Mouse (Mus musculus) intestine, embryonic 14.5 days (tissue): ENCODE measurements at regions not wholly inside any gene's neighbourhood (a gene's known extent, or its start where the extent isn't known, plus 50 kb on each side); places are given as distances from the start of the nearest gene placed in this dataset.

ENCODE experiments used
- ATAC-seq: fragments of 200-750 bp; cut with Nextera tagmentation; replicated peaks from 2 replicates; pipeline ENCODE4 v1.8.0; 2017; ENCODE audit warnings: low read depth, moderate number of reproducible peaks, moderate TSS enrichment, moderate library complexity; ENCODE audit not compliant: low FRiP score, low TSS enrichment
- DNase-seq: peaks from one replicate; pipeline ENCODE4 v3.0.0-alpha.2; 2018; ENCODE audit warnings: low spot score
- H3K27ac ChIP-seq: fragments of 300-500 bp; sonication (generic); 2 replicates; pipeline ENCODE4 v1.5.1; 2014; ENCODE audit warnings: low read depth, mild to moderate bottlenecking, control low read depth
- H3K27me3 ChIP-seq: fragments of 300-500 bp; sonication (generic); replicated peaks from 2 replicates; pipeline ENCODE4 v1.6.1; 2014; ENCODE audit warnings: low read length, control low read depth; ENCODE audit not compliant: control insufficient read depth, insufficient read depth
- H3K36me3 ChIP-seq: fragments of 300-500 bp; sonication (generic); 2 replicates; pipeline ENCODE4 v1.6.1; 2014; ENCODE audit warnings: low read length, control low read depth; ENCODE audit not compliant: control insufficient read depth, insufficient read depth
- H3K4me1 ChIP-seq: fragments of 300-500 bp; sonication (generic); replicated peaks from 2 replicates; pipeline ENCODE4 v1.6.1; 2014; ENCODE audit warnings: low read length, control low read depth, mixed read lengths; ENCODE audit not compliant: control insufficient read depth, insufficient read depth
- H3K4me2 ChIP-seq: fragments of 300-500 bp; sonication (generic); 2 replicates; pipeline ENCODE4 v1.6.1; 2014; ENCODE audit warnings: low read length
- H3K4me3 ChIP-seq: fragments of 300-500 bp; sonication (generic); 2 replicates; pipeline ENCODE4 v1.5.1; 2014; ENCODE audit warnings: low read depth, low read length, control low read depth, mixed read lengths
- H3K9ac ChIP-seq: fragments of 300-500 bp; sonication (generic); 2 replicates; pipeline ENCODE4 v1.6.1; 2014; ENCODE audit warnings: mild to moderate bottlenecking, low read length
- H3K9me3 ChIP-seq: fragments of 300-500 bp; sonication (generic); 2 replicates; pipeline ENCODE4 v1.6.1; 2016; ENCODE audit warnings: low read length, control low read depth; ENCODE audit not compliant: control insufficient read depth
- WGBS: fragments of 180-500 bp; shearing (Covaris S2); extraction: QIAGEN DNeasy Blood & Tissue Kit; methylation state at CpG from one replicate; pipeline ENCODE4 v1.1.7; 2014; 5-methylcytosine and 5-hydroxymethylcytosine counted together

DNA sequence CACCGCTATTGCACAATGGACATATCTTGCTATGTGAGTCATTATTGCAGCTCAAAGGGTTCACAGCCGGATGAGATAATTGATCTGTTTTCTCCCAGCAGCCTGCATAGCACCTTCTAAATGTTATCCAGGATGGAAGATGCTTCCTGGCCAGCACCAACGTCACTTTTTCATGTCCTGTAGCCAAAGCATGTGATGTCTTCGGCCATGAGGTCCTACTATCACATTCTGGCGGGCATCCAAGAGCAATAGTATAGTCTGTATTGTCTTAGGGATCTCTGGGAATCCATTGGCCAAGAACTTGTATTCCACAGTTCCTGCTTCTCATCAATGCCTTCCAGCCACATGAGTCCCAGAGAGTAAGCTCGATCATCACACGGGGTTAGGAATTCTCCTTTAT, 70.6 kb downstream of the Npy start:
- Histone ChIP-seq H3K4me2 (no peak overlapping the region), H3K4me1 (no peaks in the 10 kb centered on the region), H3K36me3 (no peaks in the 10 kb centered on the region), H3K27ac (no peak overlapping the region), H3K27me3 (no peaks in the 10 kb centered on the region), H3K4me3 (no peak overlapping the region), H3K9ac (no peak overlapping the region), H3K9me3 (peaks cover 9% of the 10 kb centered on the region; the same call in 1 of the 2 replicates)
- 89% methylated on average over 7 of the region's 7 CpGs for WGBS
- DNase-seq = no peak
- no peak for ATAC-seq

DNA sequence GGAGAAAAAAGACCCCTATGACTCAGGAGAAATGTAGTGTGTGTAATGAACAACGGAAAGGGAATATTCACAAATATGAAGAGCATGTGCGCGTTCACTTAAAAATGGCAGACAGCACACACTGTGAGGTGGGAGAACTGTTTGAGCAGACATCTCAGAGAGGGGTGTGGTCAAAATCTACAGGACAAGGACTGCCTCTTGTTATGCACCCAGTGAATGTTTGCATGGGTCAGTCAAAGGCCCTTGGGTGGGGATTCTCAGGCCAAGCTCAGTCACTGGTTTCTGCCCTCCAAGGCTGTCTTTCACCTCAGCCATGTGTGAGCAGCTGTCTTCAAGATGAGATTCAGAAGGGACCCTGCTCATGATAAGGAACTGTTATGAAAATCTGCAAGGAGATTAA, 76.6 kb downstream of the Npy start:
- Histone ChIP-seq H3K9ac (no peak overlapping the region), H3K4me2 (no peak overlapping the region), H3K4me1 (no peaks in the 10 kb centered on the region), H3K27ac (no peak overlapping the region), H3K4me3 (no peak overlapping the region), H3K36me3 (no peaks in the 10 kb centered on the region), H3K9me3 (peaks cover 9% of the 10 kb centered on the region; the same call in 1 of the 2 replicates), H3K27me3 (no peaks in the 10 kb centered on the region)
- WGBS = 90% methylated on average over 3 of the region's 3 CpGs
- DNase-seq (no peak), ATAC-seq (no peak)

DNA sequence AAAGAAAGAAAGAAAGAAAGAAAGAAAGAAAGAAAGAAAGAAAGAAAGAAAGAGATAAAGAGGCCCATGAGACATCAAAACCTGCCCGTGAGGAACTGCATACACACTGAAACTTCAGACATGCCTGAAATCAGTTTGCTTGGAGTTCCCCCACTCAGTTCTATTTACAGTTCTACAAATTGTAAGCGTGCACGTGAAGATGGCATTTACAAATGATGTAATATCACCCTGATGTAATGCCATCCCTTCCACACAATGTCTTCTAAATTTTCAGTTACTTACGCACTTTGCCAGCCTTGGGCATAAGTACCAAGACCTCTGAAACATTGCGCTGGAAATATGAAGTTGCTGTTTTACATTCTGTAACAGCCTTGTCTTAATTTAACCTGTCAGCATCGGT, 79.0 kb downstream of the Npy start:
- Histone ChIP-seq H3K27me3 (no peaks in the 10 kb centered on the region), H3K9ac (no peak overlapping the region), H3K4me1 (no peaks in the 10 kb centered on the region), H3K27ac (no peak overlapping the region), H3K4me2 (no peak overlapping the region), H3K36me3 (no peaks in the 10 kb centered on the region), H3K4me3 (no peak overlapping the region), H3K9me3 (no peaks in the 10 kb centered on the region)
- no peak for DNase-seq
- ATAC-seq = no peak
- WGBS = 73% methylated on average over 6 of the region's 6 CpGs

DNA sequence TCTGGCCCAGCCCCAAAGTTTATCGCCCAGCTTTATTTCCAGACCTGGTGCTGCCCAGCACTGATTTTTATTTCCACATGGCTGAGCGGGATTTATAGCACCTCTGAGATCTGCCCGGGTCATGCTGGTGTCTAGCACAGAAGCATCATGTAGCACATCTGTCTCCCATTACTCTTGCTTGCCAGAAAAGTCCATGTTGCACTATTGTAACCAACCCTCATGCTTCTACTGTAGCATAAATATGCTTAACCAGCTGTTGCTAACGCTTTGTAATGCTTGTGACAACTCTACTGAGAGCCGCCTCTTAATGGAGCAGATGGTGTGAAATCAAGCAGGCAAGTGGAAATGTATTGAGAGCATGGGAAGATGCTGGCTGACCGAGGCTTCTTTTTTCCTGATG, 81.5 kb downstream of the Npy start:
- no peaks in the 10 kb centered on the region for H3K4me1 ChIP-seq
- H3K27me3 ChIP-seq = no peaks in the 10 kb centered on the region
- no peak for ATAC-seq
- H3K36me3 ChIP-seq = no peaks in the 10 kb centered on the region
- no peak overlapping the region for H3K4me3 ChIP-seq
- H3K27ac ChIP-seq = no peak overlapping the region
- H3K9me3 ChIP-seq = 0 out of 2 replicates have a peak, but pooled peaks cover 3% of the 10 kb centered on the region
- no peak overlapping the region for H3K9ac ChIP-seq
- no peak for DNase-seq
- 60% methylated on average over 6 of the region's 6 CpGs for WGBS
- no peak overlapping the region for H3K4me2 ChIP-seq

DNA sequence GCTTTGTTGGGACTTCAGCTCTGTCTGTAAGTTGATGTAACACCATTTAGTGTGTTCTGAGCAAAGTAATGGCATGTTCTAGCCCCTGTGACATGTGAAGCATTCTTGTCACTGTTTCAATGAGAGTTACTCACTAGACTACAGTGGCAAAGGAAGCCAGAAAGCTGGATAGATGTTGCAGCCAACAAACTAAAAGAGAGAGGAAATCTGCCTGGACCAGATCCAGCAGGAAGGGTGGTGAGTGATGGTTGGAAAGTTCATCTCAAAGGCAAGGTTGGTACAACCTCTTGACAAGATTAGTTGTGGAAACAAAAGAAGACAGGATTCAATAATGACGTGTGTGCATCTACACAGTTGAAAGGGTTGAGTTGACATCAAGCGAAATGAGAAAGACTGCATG, 83.9 kb downstream of the Npy start:
- H3K27me3 ChIP-seq = no peaks in the 10 kb centered on the region
- no peak overlapping the region for H3K9ac ChIP-seq
- H3K36me3 ChIP-seq = no peaks in the 10 kb centered on the region
- H3K4me1 ChIP-seq = no peaks in the 10 kb centered on the region
- no peak overlapping the region for H3K4me2 ChIP-seq
- WGBS = 95% methylated on average over 2 of the region's 2 CpGs
- DNase-seq (no peak), ATAC-seq (no peak)
- 0 out of 2 replicates have a peak, but pooled peaks cover 3% of the 10 kb centered on the region for H3K9me3 ChIP-seq
- no peak overlapping the region for H3K4me3 ChIP-seq
- no peak overlapping the region for H3K27ac ChIP-seq

DNA sequence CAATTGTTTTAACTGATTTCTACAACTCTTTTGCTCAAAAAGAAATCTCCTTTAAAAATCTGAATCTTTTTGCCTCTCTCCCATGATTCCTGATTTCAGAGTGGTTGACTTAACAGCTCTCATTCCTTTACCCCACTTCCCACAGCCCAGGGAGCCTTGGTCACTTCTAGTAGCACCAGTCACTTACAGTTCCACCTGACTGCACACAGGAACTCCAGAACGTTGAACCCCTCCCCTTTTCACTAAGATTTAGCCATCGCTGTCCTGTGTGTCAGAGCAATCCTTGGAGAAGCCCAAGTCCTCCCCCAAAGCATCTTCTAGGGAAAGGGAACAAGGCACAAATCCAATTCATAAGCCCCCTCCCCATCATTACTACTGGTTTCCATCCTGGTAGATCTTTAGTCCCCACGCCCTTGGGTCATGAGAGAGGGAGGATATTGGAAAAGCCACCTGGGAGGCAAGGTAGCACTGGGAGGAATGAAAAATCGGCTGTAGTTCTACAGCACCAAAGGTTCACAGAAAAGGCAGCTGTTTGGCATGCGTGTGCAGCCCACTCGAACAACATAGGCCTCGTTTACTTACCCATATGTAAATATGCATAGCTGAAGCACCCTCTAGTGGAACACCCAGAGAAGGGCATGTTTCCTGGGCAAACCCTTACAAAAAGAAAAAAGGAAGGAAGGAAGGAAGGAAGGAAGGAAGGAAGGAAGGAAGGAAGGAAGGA, 96.7 kb downstream of the Npy start:
- Histone ChIP-seq H3K36me3 (no peaks in the 10 kb centered on the region), H3K9me3 (no peaks in the 10 kb centered on the region), H3K4me1 (no peaks in the 10 kb centered on the region), H3K9ac (no peak overlapping the region), H3K4me2 (no peak overlapping the region), H3K27ac (no peak overlapping the region), H3K27me3 (no peaks in the 10 kb centered on the region), H3K4me3 (no peak overlapping the region)
- no peak for DNase-seq
- WGBS = 40% methylated on average over 7 of the region's 7 CpGs
- no peak for ATAC-seq

DNA sequence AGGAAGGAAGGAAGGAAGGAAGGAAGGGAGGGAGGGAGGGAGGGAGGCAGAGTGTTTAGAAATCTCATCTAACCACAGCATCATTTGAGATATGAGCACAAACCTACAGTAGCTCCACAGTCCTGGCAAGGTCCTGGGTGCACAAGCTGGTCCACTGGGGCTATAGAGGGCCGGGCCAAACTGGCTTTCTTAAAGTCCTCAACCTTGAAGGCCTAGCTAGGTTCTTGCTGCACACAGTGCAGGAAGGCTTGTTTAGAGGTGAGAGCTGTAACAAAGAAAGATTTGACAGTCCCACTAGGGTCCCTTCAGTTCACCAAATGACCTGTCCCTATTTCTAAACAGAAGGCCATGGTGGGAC, 97.3 kb downstream of the Npy start:
- no peak overlapping the region for H3K4me2 ChIP-seq
- no peaks in the 10 kb centered on the region for H3K36me3 ChIP-seq
- no peak for DNase-seq
- H3K27me3 ChIP-seq = no peaks in the 10 kb centered on the region
- no peak overlapping the region for H3K27ac ChIP-seq
- ATAC-seq = no peak
- H3K9ac ChIP-seq = no peak overlapping the region
- no peaks in the 10 kb centered on the region for H3K4me1 ChIP-seq
- no peak overlapping the region for H3K4me3 ChIP-seq
- WGBS = 81% methylated on average over 1 of the region's 1 CpGs
- H3K9me3 ChIP-seq = no peaks in the 10 kb centered on the region

DNA sequence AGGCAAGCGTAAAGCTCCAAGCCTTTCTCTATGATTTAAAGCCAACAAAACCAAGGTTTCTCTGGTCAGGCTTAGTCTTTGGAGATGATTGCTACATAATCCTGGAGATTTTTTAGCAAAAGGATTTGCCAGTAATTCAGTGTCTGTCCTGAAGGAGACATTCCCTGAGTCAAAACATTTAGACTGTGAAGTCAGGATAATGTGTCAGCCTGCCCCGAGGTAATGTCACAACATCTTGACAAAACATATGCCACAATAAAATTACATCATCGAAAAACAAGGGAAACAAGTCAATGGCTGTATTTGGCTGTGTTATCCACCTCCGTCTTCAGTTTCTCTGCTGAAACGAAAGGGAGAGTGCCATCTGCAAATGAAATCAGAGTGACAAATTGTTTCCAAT, 101.8 kb downstream of the Npy start:
- H3K4me1 ChIP-seq = no peaks in the 10 kb centered on the region
- no peaks in the 10 kb centered on the region for H3K9me3 ChIP-seq
- no peak overlapping the region for H3K4me3 ChIP-seq
- no peaks in the 10 kb centered on the region for H3K27me3 ChIP-seq
- H3K27ac ChIP-seq = no peak overlapping the region
- ATAC-seq (no peak), DNase-seq (no peak)
- H3K9ac ChIP-seq = no peak overlapping the region
- H3K36me3 ChIP-seq = no peaks in the 10 kb centered on the region
- no peak overlapping the region for H3K4me2 ChIP-seq
- 79% methylated on average over 5 of the region's 5 CpGs for WGBS

DNA sequence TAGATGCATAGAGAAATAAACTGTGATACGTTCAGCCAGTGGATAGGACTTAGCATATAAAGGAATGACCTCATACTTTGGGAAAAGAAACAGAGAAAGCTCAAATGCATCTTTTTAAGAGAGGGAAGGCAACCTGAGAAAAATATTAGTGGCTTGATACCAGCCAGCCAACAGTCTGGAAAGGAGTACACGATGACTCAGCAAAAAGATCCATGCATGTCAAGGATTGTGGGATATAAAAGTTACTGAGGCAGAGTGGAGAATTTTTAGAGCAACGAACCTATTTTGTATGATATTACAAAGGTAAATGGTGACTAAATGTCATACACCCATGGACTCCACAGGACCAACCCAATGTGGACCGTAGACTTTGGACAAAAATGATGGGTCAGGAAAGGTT, 105.6 kb downstream of the Npy start:
- Histone ChIP-seq H3K27ac (no peak overlapping the region), H3K36me3 (no peaks in the 10 kb centered on the region), H3K4me3 (no peak overlapping the region), H3K9ac (no peak overlapping the region), H3K4me1 (no peaks in the 10 kb centered on the region), H3K27me3 (no peaks in the 10 kb centered on the region), H3K9me3 (no peaks in the 10 kb centered on the region; the same call in 1 of the 2 replicates), H3K4me2 (no peak overlapping the region)
- DNase-seq (no peak), ATAC-seq (no peak)
- WGBS = 64% methylated on average over 4 of the region's 4 CpGs
